Mouse (Mus musculus) C2C12 (cell line): ENCODE data around the gene Actg2.

Experiments used
- CEBPB ChIP-seq: IDR thresholded peaks from one replicate; pipeline ENCODE4 v1.6.1; 2011; ENCODE audit warnings: low read depth, mild to moderate bottlenecking, control low read depth, moderate library complexity
- CTCF ChIP-seq: IDR thresholded peaks from one replicate; pipeline ENCODE4 v1.5.1; 2011; ENCODE audit not compliant: control insufficient read depth, insufficient read depth, insufficient read length
- FOSL1 ChIP-seq: IDR thresholded peaks from one replicate; pipeline ENCODE4 v1.8.0; 2011; ENCODE audit warnings: mild to moderate bottlenecking, low read length; ENCODE audit not compliant: poor library complexity, insufficient read depth, severe bottlenecking
- MAX ChIP-seq: IDR thresholded peaks from one replicate; pipeline ENCODE4 v1.6.1; 2011; ENCODE audit warnings: mild to moderate bottlenecking, control low read depth
- MYOD1 ChIP-seq: IDR thresholded peaks from one replicate; pipeline ENCODE4 v1.6.1; 2011; ENCODE audit warnings: low read depth; ENCODE audit not compliant: control insufficient read depth, insufficient read length
- MYOG ChIP-seq: IDR thresholded peaks from one replicate; pipeline ENCODE4 v1.6.1; 2011; ENCODE audit not compliant: control insufficient read depth, insufficient read length; ENCODE audit errors: extremely low read depth
- USF1 ChIP-seq: IDR thresholded peaks from one replicate; pipeline ENCODE4 v1.6.1; 2011; ENCODE audit warnings: low read depth, mild to moderate bottlenecking, control low read depth, moderate library complexity

DNA sequence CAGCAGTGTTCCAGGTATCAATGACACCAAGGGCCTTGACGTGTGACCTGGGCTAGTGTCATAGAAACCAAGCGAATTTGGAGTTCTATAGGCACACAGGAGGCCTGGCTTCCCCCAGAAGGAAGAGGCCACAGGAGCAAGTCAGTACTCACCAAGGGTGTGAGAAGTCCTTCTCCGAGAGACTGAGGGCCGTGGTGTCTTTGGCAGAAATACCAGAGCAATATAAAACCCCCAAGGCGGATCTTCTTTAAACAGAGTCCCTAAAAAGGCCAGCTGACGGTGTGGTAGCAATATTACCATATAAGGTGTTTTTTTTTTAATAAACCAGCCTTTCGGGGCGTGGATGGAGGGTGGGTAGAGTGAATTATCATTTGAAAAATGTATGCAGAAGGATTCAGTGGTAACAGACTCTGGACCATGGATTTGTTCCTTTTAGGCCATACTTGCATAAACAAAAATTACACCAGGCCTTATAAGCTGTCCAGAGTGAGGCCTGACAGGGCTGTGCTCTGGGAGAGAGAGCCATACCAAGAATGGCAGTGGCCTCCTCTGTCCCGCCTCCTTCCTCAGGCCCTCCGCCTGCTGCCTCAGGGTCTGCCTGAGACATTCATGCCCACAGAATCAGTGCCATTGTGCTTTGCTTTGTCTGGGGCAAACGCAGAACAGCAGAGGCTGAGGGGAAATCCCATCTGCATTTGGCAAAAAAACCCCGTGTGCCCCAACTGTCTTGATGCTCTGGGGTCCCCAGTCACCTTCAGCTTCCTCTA, at the start of gene Actg2:
- TF ChIP-seq CTCF (no peak), MAX (no peak), CEBPB (no peak), USF1 (no peak), MYOG (no peak), MYOD1 (no peak), FOSL1 (no peak)
